In genomic region chr9:4310706-4311105, GRCm38 (mm10) we compare ENCODE assay signal across 8 mouse cellular contexts. TPM values are rescaled to one million over a fixed set of nuclear protein-coding genes. Genes with fewer than 3 reads are reported as not detected.
DNase-seq lines count a peak whose midpoint lies in the region; ATAC-seq and TF ChIP-seq lines count a peak whose summit lies in the region.

No protein-coding gene starts in this region.

- TF ChIP-seq CTCF in E14TG2a.4 (conservative IDR thresholded peaks at IDR 0.05; ENCODE audit: low read length) = no peak

- H3K4me3 ChIP-seq in E14TG2a.4 (replicated peaks; ENCODE audit: low read length) = peak overlapping the region; percentile 94
- peak overlapping the region; percentile 75 for H3K4me3 ChIP-seq in hindbrain, embryonic 10.5 days

- peak; percentile 12; the same call in 1 of the 2 replicates for ATAC-seq in megakaryocyte progenitor cell, adult 5-6 weeks (replicated peaks; ENCODE audit: poor library complexity)

- H3K27ac ChIP-seq in hindbrain, embryonic 10.5 days = no peak overlapping the region

- peak; percentile 39 for DNase-seq in cerebellum, adult 9-10 months
- DNase-seq in cerebellum, adult 9-11 months = no peak
- no peak for DNase-seq in hindbrain, embryonic 10.5 days (ENCODE audit: low spot score)
- DNase-seq in spleen, postnatal 14 days (ENCODE audit: low spot score in 2 of 2) = no peak
- no peak for DNase-seq in left cerebral cortex, postnatal 14 days (ENCODE audit: low spot score in 2 of 2)
- DNase-seq in layer of hippocampus, adult 18-20 months (ENCODE audit: low spot score in 2 of 2) = no peak

- peaks cover 21% of the 10 kb centered on the region for H3K36me3 ChIP-seq in E14TG2a.4 (ENCODE audit: insufficient read depth, low read length)
- H3K36me3 ChIP-seq in hindbrain, embryonic 10.5 days = 0 out of 2 replicates have a peak, but pooled peaks cover 2% of the 10 kb centered on the region

- no peaks in the 10 kb centered on the region for H3K9me3 ChIP-seq in E14TG2a.4 (ENCODE audit: low read length)
- no peaks in the 10 kb centered on the region for H3K9me3 ChIP-seq in hindbrain, embryonic 10.5 days

- no peaks in the 10 kb centered on the region for H3K27me3 ChIP-seq in E14TG2a.4 (ENCODE audit: insufficient read depth, low read length)
- H3K27me3 ChIP-seq in hindbrain, embryonic 10.5 days (ENCODE audit: insufficient read depth, poor library complexity, severe bottlenecking) = no peaks in the 10 kb centered on the region

- peaks cover 27% of the 10 kb centered on the region for H3K4me1 ChIP-seq in E14TG2a.4 (replicated peaks; ENCODE audit: low read depth, low read length)
- peaks cover 21% of the 10 kb centered on the region for H3K4me1 ChIP-seq in hindbrain, embryonic 10.5 days (replicated peaks)

- intact Hi-C loops in left cerebral cortex, postnatal 14 days (cut with DNase I) = no loop called here

- WGBS in hindbrain, embryonic 10.5 days = 81% methylated on average over 3 of the region's 3 CpGs

RNA-seq across cellular contexts. Expression of gene Kbtbd3, which starts 1.1 kb away (rescaled TPM):
- 6.2 and 6.3 TPM in 2 replicates for polyA plus RNA-seq in hindbrain, embryonic 10.5 days (2016; fragmentation: Nextera tagmentation; extraction: Ambion mirVana)
- total RNA-seq in megakaryocyte progenitor cell, adult 5-6 weeks (2015) = 4.3 and 5.6 TPM in 2 replicates
- 3.1 and 3.9 TPM in 2 replicates for total RNA-seq in megakaryocyte progenitor cell, adult 5-6 weeks (2017)
- 10 to 100 TPM in 1 of 2 experiments, 1 to 10 TPM in 1; 9.7 to 10.1 TPM for total RNA-seq in left cerebral cortex, postnatal 14 days (2021)
- total RNA-seq in layer of hippocampus, adult 18-20 months (2021) = 1 to 10 TPM; 8.8 to 9.0 TPM

RNA-seq across cellular contexts. Expression of gene Aasdhppt, which starts 1.4 kb away (rescaled TPM):
- 25.0 and 29.1 TPM in 2 replicates for polyA plus RNA-seq in hindbrain, embryonic 10.5 days (2016; fragmentation: Nextera tagmentation; extraction: Ambion mirVana)
- 49.4 and 49.9 TPM in 2 replicates for total RNA-seq in megakaryocyte progenitor cell, adult 5-6 weeks (2015)
- 23.9 and 27.8 TPM in 2 replicates for total RNA-seq in megakaryocyte progenitor cell, adult 5-6 weeks (2017)
- total RNA-seq in left cerebral cortex, postnatal 14 days (2021) = 10 to 100 TPM; 23.5 to 24.9 TPM
- 10 to 100 TPM; 26.7 to 26.8 TPM for total RNA-seq in layer of hippocampus, adult 18-20 months (2021)
